Mouse (Mus musculus): Measurements from ENCODE around the gene Olfr1306. TPM values are rescaled to one million over a fixed set of nuclear protein-coding genes. Genes with fewer than 3 reads are reported as not detected.

Gene Olfr1306
- polyA plus RNA-seq (2012; rRNA removed) = not detected in 2 replicates

DNA sequence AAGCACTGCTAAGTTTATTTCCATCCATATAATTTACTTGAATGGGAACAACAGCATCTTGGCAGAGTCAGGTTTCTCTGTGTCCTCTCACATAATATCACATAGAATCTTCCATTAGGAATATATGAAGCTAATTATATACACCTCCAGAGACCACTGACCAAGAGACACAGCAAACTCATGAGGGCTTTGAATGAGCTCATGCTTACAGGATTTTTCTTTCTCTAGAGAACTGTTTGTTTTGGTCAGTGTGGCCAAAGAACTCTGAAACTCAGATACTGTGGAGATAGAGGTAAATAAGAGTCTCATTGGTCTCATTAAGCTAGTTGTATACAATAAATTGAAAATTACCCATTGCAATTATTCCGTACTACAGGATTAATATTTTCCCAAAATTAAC, at the start of gene Olfr1306:
Olfr1306 (minus strand) TSS at position 101 of the 400 bp plus-strand sequence.
- no peak for DNase-seq (ENCODE audit: low read depth, low spot score)
- 81% methylated on average over 1 of the region's 1 CpGs for WGBS

DNA sequence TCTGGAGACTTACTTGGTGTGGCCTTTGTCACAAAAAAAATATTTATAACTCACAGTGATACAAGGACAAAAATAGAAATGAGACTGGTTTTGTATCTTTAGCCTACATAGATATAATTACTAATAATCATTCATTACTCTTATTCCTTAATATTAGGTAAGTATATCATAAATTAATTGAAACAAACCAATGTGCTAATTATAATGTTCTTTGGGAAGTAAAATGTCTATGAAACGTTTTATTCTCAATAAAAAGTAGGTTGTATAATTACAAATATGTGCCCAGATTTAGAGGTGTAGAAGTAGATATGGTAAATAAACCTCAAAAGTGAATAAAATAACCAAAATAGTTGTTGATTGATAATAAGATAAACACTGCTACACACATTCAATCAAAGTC, 48.8 kb upstream of the Olfr1306 start, which contains the start of gene Olfr1308:
Olfr1308 (minus strand) TSS at position 101 of the 400 bp plus-strand sequence.
- no peak for DNase-seq (ENCODE audit: low read depth, low spot score)

DNA sequence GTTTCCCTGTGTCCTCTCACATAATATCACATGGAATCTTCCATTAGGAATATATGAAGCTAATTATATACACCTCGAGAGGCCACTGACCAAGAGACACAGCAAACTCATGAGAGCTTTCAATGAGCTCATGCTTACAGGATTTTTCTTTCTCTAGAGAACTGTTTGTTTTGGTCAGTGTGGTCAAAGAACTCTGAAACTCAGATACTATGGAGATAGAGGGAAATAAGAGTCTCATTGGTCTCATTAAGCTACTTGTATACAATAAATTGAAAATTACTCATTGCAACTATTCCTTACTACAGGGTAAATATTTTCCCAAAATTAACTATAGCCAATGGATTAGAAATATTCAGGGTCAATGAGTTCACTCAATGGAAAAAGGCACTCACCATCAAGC, 33.3 kb upstream of the Olfr1306 start, which contains the start of gene Olfr1307:
Olfr1307 (minus strand) TSS at position 101 of the 400 bp plus-strand sequence.
- no peak for DNase-seq (ENCODE audit: low read depth, low spot score)
- 74% methylated on average over 1 of the region's 1 CpGs for WGBS

More for the DNA sequence above, 48.8 kb upstream of the Olfr1306 start, which contains the start of gene Olfr1308:
- 38% methylated on average over 1 of the region's 1 CpGs for WGBS

DNA sequence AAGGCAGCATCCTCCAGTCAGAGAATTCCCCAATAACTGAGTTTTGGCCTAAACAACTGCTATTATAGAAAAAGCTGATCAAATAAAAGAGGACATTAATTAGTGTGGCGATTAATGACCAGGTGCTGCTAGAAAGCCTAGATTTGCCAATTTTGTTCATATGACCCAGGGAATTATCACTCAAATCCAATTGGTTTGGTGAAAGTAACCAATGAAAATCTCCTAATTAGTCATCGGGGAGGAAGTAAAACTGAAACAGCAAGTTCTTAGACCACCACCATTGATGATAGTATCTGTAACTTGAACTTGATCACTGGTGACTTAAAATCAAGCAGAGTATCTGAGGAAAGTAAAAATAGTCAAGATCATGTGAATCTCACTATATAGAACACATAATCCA, 39.0 kb downstream of the Olfr1306 start, which contains the start of gene Olfr1305:
Olfr1305 (minus strand) TSS at position 101 of the 400 bp plus-strand sequence.
- no peak for DNase-seq (ENCODE audit: low read depth, low spot score)
- WGBS = 90% methylated on average over 2 of the region's 2 CpGs

Other genes with a start within 250 kb of the Olfr1306 start
- not detected in 2 replicates for gene Olfr1301, start 165.3 kb downstream of the Olfr1306 start, polyA plus RNA-seq (2012; rRNA removed)
- gene Olfr1302, start 138.8 kb downstream of the Olfr1306 start, polyA plus RNA-seq (2012; rRNA removed) = not detected in 2 replicates
- gene Olfr1303, start 95.9 kb downstream of the Olfr1306 start, polyA plus RNA-seq (2012; rRNA removed) = not detected in 2 replicates
- not detected in 2 replicates for gene Olfr1305, start 39.1 kb downstream of the Olfr1306 start, polyA plus RNA-seq (2012; rRNA removed)
- not detected in 2 replicates for gene Olfr1307, start 33.2 kb upstream of the Olfr1306 start, polyA plus RNA-seq (2012; rRNA removed)
- gene Olfr1308, start 48.7 kb upstream of the Olfr1306 start, polyA plus RNA-seq (2012; rRNA removed) = not detected in 2 replicates
- not detected in 2 replicates for gene Olfr1309, start 74.0 kb upstream of the Olfr1306 start, polyA plus RNA-seq (2012; rRNA removed)
- not detected in 2 replicates for gene Olfr1310, start 96.4 kb upstream of the Olfr1306 start, polyA plus RNA-seq (2012; rRNA removed)
- not detected in 2 replicates for gene Olfr1311, start 108.1 kb upstream of the Olfr1306 start, polyA plus RNA-seq (2012; rRNA removed)
- not detected in 2 replicates for gene Olfr1312, start 134.0 kb upstream of the Olfr1306 start, polyA plus RNA-seq (2012; rRNA removed)
- gene Olfr1313, start 161.6 kb upstream of the Olfr1306 start, polyA plus RNA-seq (2012; rRNA removed) = not detected in 2 replicates
- not detected in 2 replicates for gene Olfr1314, start 180.5 kb upstream of the Olfr1306 start, polyA plus RNA-seq (2012; rRNA removed)
- gene Olfr1315-ps1, start 199.2 kb upstream of the Olfr1306 start, polyA plus RNA-seq (2012; rRNA removed) = not detected in 2 replicates
- not detected in 2 replicates for gene Olfr1316, start 218.7 kb upstream of the Olfr1306 start, polyA plus RNA-seq (2012; rRNA removed)
- gene Olfr1317, start 224.1 kb upstream of the Olfr1306 start, polyA plus RNA-seq (2012; rRNA removed) = not detected in 2 replicates
- not detected in 2 replicates for gene Olfr1318, start 237.9 kb upstream of the Olfr1306 start, polyA plus RNA-seq (2012; rRNA removed)

Measured in large intestine, adult 2 months (tissue).